Mouse (Mus musculus): ENCODE measurements around the gene Prss41. TPM values are rescaled to one million over a fixed set of nuclear protein-coding genes. Genes with fewer than 3 reads are reported as not detected.

Prss41 gene
- polyA plus RNA-seq, 1 experiment from 2014 or later: 1.3 TPM

DNA sequence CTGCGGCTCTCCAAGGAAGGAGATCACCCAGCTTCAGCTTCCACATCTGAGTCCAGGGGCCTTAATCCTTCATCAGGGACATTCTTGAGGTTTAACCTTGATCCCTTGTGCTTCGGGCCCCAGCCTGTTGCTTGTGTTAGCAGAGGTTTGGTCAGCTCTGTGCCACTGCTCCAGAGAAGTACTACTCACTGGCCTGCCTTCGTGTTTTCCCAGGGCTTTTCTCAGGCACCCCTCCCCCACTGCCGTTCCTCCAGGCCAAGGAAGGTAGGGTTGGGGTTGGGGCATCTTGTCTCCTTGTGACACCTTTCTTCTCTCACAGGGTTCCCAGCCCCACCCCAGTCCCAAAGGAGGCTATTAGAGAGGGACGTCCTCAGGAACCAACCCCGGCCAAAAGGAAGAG, 21.9 kb downstream of the Prss41 start:
- Histone ChIP-seq H3K27me3 (no peaks in the 10 kb centered on the region), H3K9me3 (replicated peaks) (peaks cover 19% of the 10 kb centered on the region), H3K4me2 (no peak overlapping the region), H3K4me3 (no peak overlapping the region), H3K9ac (no peak overlapping the region), H3K4me1 (peaks cover 11% of the 10 kb centered on the region), H3K36me3 (ENCODE audit: poor library complexity, severe bottlenecking) (peaks cover 100% of the 10 kb centered on the region), H3K27ac (no peak overlapping the region)
- no peak for ATAC-seq
- WGBS: 82% methylated on average over 6 of the region's 6 CpGs

DNA sequence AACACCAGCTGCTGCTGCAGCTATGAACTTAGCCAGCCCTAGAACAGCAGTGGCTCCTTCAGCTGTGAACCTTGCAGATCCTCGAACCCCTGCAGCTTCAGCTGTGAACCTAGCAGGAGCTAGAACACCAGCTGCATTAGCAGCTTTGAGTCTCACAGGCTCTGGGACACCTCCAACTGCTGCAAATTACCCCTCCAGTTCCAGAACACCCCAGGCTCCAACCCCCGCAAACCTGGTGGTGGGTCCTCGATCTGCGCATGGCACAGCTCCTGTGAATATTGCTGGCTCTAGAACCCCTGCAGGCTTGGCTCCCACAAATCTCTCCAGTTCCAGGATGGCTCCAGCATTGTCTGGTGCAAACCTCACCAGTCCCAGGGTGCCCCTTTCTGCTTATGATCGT, 23.2 kb downstream of the Prss41 start:
- peaks cover 100% of the 10 kb centered on the region for H3K36me3 ChIP-seq (ENCODE audit: poor library complexity, severe bottlenecking)
- ATAC-seq: no peak
- WGBS: 97% methylated on average over 5 of the region's 5 CpGs

GRCm38 (mm10) chr17:23819235-23819634, 24.7 kb downstream of the Prss41 start:
- H3K4me3 ChIP-seq: no peak overlapping the region
- 98% methylated on average over 25 of the region's 25 CpGs for WGBS

More for the DNA sequence above, 23.2 kb downstream of the Prss41 start:
- H3K4me1 ChIP-seq: no peaks in the 10 kb centered on the region
- no peak overlapping the region for H3K27ac ChIP-seq
- H3K4me2 ChIP-seq: no peak overlapping the region
- H3K9ac ChIP-seq: no peak overlapping the region
- no peaks in the 10 kb centered on the region for H3K27me3 ChIP-seq
- no peak overlapping the region for H3K4me3 ChIP-seq
- peaks cover 20% of the 10 kb centered on the region for H3K9me3 ChIP-seq (replicated peaks)

DNA sequence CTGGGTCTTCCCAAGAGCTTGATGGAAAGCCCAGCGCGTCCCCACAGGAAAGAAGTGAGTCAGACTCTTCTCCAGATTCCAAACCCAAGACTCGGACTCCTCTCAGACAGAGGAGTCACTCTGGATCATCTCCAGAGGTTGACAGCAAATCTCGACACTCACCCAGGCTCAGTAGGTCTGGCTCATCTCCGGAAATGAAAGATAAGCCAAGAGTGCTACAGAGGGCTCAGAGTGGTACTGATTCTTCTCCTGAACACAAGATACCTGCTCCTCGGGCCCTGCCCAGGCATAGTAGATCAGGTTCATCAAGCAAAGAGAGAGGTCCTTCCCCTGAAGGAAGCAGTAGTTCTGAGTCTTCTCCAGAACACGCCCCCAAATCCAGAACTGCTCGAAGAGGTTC, 25.4 kb downstream of the Prss41 start:
- H3K27me3 ChIP-seq: no peaks in the 10 kb centered on the region
- H3K9ac ChIP-seq: no peak overlapping the region
- 97% methylated on average over 8 of the region's 8 CpGs for WGBS
- no peak overlapping the region for H3K4me3 ChIP-seq
- H3K4me2 ChIP-seq: no peak overlapping the region
- ATAC-seq: no peak
- H3K9me3 ChIP-seq (replicated peaks): peaks cover 22% of the 10 kb centered on the region
- no peak overlapping the region for H3K27ac ChIP-seq
- no peaks in the 10 kb centered on the region for H3K4me1 ChIP-seq
- peaks cover 100% of the 10 kb centered on the region for H3K36me3 ChIP-seq (ENCODE audit: poor library complexity, severe bottlenecking)

More at GRCm38 (mm10) chr17:23819235-23819634, 24.7 kb downstream of the Prss41 start:
- no peaks in the 10 kb centered on the region for H3K4me1 ChIP-seq
- H3K27ac ChIP-seq: no peak overlapping the region
- H3K36me3 ChIP-seq (ENCODE audit: poor library complexity, severe bottlenecking): peaks cover 100% of the 10 kb centered on the region
- H3K9me3 ChIP-seq (replicated peaks): peaks cover 22% of the 10 kb centered on the region
- no peaks in the 10 kb centered on the region for H3K27me3 ChIP-seq
- H3K4me2 ChIP-seq: no peak overlapping the region
- no peak overlapping the region for H3K9ac ChIP-seq
- no peak for ATAC-seq

GRCm38 (mm10) chr17:23815641-23816040, 28.3 kb downstream of the Prss41 start:
- Histone ChIP-seq H3K27ac (no peak overlapping the region), H3K9ac (no peak overlapping the region), H3K27me3 (no peaks in the 10 kb centered on the region), H3K9me3 (replicated peaks) (peaks cover 22% of the 10 kb centered on the region), H3K4me2 (no peak overlapping the region), H3K4me1 (no peaks in the 10 kb centered on the region), H3K4me3 (no peak overlapping the region), H3K36me3 (ENCODE audit: poor library complexity, severe bottlenecking) (peaks cover 96% of the 10 kb centered on the region)
- ATAC-seq: no peak
- WGBS: 98% methylated on average over 16 of the region's 16 CpGs

DNA sequence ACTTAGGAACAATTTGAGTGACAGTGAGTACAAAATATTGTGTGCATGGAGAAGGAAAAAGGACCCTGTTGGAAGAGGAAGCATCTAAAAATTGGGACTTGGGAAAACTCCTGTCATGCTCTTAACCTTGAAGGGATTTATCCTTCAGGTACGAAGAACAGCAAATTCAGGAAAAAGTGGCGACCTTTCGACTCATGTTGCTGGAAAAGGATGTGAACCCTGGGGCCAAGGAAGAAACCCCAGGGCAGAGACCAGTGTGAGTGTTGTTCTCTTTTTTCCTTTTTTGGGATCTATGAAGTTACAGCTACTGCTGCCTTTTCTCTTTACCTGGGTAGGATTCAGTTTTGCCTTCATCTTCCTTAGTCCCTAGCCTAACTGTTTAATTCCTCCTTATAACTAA, 36.1 kb downstream of the Prss41 start:
- Histone ChIP-seq H3K36me3 (ENCODE audit: poor library complexity, severe bottlenecking) (peaks cover 61% of the 10 kb centered on the region), H3K27me3 (no peaks in the 10 kb centered on the region), H3K4me2 (no peak overlapping the region), H3K9me3 (replicated peaks) (no peaks in the 10 kb centered on the region), H3K4me3 (no peak overlapping the region), H3K9ac (no peak overlapping the region), H3K4me1 (peaks cover 32% of the 10 kb centered on the region), H3K27ac (no peak overlapping the region)
- WGBS: 88% methylated on average over 3 of the region's 3 CpGs
- ATAC-seq: no peak

- Histone ChIP-seq H3K27ac (no peak overlapping the region), H3K4me1 (peaks cover 37% of the 10 kb centered on the region), H3K9me3 (replicated peaks) (no peaks in the 10 kb centered on the region), H3K4me2 (peak overlapping the region; percentile 21), H3K27me3 (no peaks in the 10 kb centered on the region), H3K4me3 (peak overlapping the region; percentile 3; the same call in 1 of the 2 replicates), H3K36me3 (ENCODE audit: poor library complexity, severe bottlenecking) (peaks cover 50% of the 10 kb centered on the region), H3K9ac (no peak overlapping the region; the same call in 1 of the 2 replicates)
- ATAC-seq: no peak
- WGBS: 83% methylated on average over 25 of the region's 25 CpGs
Measured at GRCm38 (mm10) chr17:23806867-23807266, 37.1 kb downstream of the Prss41 start.

- Histone ChIP-seq H3K4me3 (peak overlapping the region; percentile 100), H3K36me3 (ENCODE audit: poor library complexity, severe bottlenecking) (peaks cover 28% of the 10 kb centered on the region), H3K9ac (peak overlapping the region; percentile 97), H3K27ac (no peak overlapping the region), H3K4me2 (peak overlapping the region; percentile 94), H3K27me3 (no peaks in the 10 kb centered on the region), H3K4me1 (peaks cover 37% of the 10 kb centered on the region), H3K9me3 (replicated peaks) (no peaks in the 10 kb centered on the region)
- 5% methylated on average over 8 of the region's 8 CpGs for WGBS
- ATAC-seq: no peak
Measured at GRCm38 (mm10) chr17:23804426-23805085, 39.4 kb downstream of the Prss41 start.

DNA sequence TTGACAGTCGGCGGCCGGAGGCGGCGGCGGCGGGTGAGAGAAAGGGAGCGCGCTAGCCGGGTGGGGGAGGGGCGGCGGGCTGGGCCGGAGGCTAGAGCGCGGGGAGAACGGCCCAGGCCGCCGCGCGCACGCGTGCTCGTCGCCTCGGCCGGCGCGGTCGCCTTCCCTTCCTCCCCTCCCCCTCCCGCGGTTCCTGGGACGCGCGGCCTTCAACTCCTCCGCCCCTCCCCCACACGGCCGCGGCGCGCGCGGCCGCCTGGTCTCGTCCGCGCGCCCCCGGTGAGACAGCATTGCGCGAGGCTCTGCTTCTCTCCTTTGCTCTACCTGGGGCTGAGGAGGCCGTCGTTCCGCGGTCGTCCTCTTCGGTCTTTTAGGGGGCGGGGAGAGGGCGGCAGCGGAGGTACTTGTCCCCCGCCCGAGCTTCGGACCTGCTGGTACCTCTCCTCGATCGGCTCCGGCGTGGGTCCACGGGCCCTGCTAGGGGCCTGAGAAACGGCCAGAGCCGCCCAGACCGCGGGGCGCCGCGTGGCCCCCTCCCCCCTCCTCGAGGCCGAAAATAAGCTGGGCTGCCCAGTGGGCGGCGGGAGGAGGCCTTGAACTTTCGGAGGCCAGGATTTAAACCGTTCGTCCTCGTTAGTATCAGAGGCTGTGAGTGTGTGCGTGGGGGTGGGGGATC, 40.5 kb downstream of the Prss41 start:
- H3K4me2 ChIP-seq: peak overlapping the region; percentile 94
- no peaks in the 10 kb centered on the region for H3K27me3 ChIP-seq
- peak overlapping the region; percentile 97 for H3K27ac ChIP-seq
- H3K4me1 ChIP-seq: peaks cover 37% of the 10 kb centered on the region
- H3K36me3 ChIP-seq (ENCODE audit: poor library complexity, severe bottlenecking): peaks cover 17% of the 10 kb centered on the region
- H3K4me3 ChIP-seq: peak overlapping the region; percentile 100
- ATAC-seq: peak; percentile 56
- peak overlapping the region; percentile 97 for H3K9ac ChIP-seq
- WGBS: under 1% methylated on average over 47 of the region's 83 CpGs
- H3K9me3 ChIP-seq (replicated peaks): no peaks in the 10 kb centered on the region

GRCm38 (mm10) chr17:23802746-23803365, 41.1 kb downstream of the Prss41 start:
- Histone ChIP-seq H3K4me2 (peak overlapping the region; percentile 94), H3K4me3 (peak overlapping the region; percentile 100), H3K27ac (peak overlapping the region; percentile 97), H3K9ac (peak overlapping the region; percentile 97), H3K36me3 (ENCODE audit: poor library complexity, severe bottlenecking) (peaks cover 11% of the 10 kb centered on the region), H3K4me1 (peaks cover 37% of the 10 kb centered on the region), H3K27me3 (no peaks in the 10 kb centered on the region), H3K9me3 (replicated peaks) (no peaks in the 10 kb centered on the region)
- ATAC-seq: peak; percentile 99
- under 1% methylated on average over 49 of the region's 60 CpGs for WGBS

DNA sequence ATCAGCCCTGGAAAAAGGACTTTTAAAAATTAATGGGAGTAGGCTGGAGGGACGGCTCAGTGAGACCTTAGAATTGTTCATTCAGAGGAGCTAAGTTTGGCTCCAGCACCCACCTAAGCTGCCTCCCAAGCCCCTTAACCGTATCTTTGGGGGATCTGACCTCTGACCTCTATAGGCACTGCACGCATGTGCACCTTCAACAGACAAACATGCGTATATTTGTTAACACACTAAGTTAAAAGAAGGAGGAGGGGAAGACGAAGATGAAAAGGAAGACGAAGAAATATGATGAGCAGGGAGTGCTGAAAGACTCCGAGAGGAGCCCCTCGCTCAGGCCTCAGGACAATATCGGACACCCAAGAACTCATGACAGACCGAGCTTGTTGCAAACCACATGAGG, 42.3 kb downstream of the Prss41 start:
- no peaks in the 10 kb centered on the region for H3K9me3 ChIP-seq (replicated peaks)
- no peak overlapping the region for H3K4me2 ChIP-seq
- no peak overlapping the region for H3K4me3 ChIP-seq
- no peaks in the 10 kb centered on the region for H3K36me3 ChIP-seq (ENCODE audit: poor library complexity, severe bottlenecking)
- no peak for ATAC-seq
- H3K4me1 ChIP-seq: peaks cover 29% of the 10 kb centered on the region
- 95% methylated on average over 10 of the region's 10 CpGs for WGBS
- no peaks in the 10 kb centered on the region for H3K27me3 ChIP-seq
- H3K9ac ChIP-seq: no peak overlapping the region
- no peak overlapping the region for H3K27ac ChIP-seq

GRCm38 (mm10) chr17:23797316-23797715, 46.7 kb downstream of the Prss41 start:
- Histone ChIP-seq H3K4me3 (no peak overlapping the region), H3K4me1 (peaks cover 2% of the 10 kb centered on the region; the same call in 1 of the 2 replicates), H3K9ac (no peak overlapping the region), H3K36me3 (ENCODE audit: poor library complexity, severe bottlenecking) (no peaks in the 10 kb centered on the region), H3K27me3 (no peaks in the 10 kb centered on the region), H3K9me3 (replicated peaks) (no peaks in the 10 kb centered on the region), H3K4me2 (no peak overlapping the region), H3K27ac (no peak overlapping the region)
- ATAC-seq: no peak
- 81% methylated on average over 7 of the region's 7 CpGs for WGBS

Measured in forebrain, embryonic 13.5 days (tissue).